In genomic region chr7:35086271-35086861, GRCm38 (mm10) we compare ENCODE assay signal across 8 mouse cellular contexts. TPM values are rescaled to one million over a fixed set of nuclear protein-coding genes. Genes with fewer than 3 reads are reported as not detected.
DNase-seq lines count a peak whose midpoint lies in the region; ATAC-seq and TF ChIP-seq lines count a peak whose summit lies in the region.

No protein-coding gene starts in this region.

- peak; percentile 89 for ATAC-seq in granulocyte monocyte progenitor cell, adult 5-6 weeks (replicated peaks; ENCODE audit: poor library complexity, severe bottlenecking)
- ATAC-seq in limb, embryonic 12.5 days (ENCODE audit: insufficient number of reproducible peaks, insufficient read depth, low FRiP score, low TSS enrichment, low read depth), result no peak
- ATAC-seq in midbrain, embryonic 14.5 days (ENCODE audit: low FRiP score, low TSS enrichment), result peak; percentile 57; the same call in 1 of the 2 replicates

- TF ChIP-seq CTCF in thymus, adult 2 months (IDR thresholded peaks at IDR 0.05; ENCODE audit: borderline replicate concordance, control insufficient read depth, extremely low read depth, insufficient read depth, low read length, poor library complexity), result no peak

- H3K4me3 ChIP-seq in limb, embryonic 12.5 days (replicated peaks), result peak overlapping the region; percentile 20
- peak overlapping the region; percentile 11 for H3K4me3 ChIP-seq in midbrain, embryonic 14.5 days (replicated peaks; ENCODE audit: low read depth, low read length)
- H3K4me3 ChIP-seq in thymus, adult 2 months (ENCODE audit: control insufficient read depth, insufficient read depth, low read length), result no peak overlapping the region

- WGBS in limb, embryonic 12.5 days, result 1% methylated on average over 21 of the region's 21 CpGs
- WGBS in midbrain, embryonic 14.5 days, result under 1% methylated on average over 21 of the region's 21 CpGs
- WGBS in thymus, adult 2 months, result 19% methylated on average over 21 of the region's 21 CpGs

- H3K4me2 ChIP-seq in limb, embryonic 12.5 days, result peak overlapping the region; percentile 57
- peak overlapping the region; percentile 48 for H3K4me2 ChIP-seq in midbrain, embryonic 14.5 days (ENCODE audit: low read length)

- H3K27ac ChIP-seq in limb, embryonic 12.5 days, result no peak overlapping the region
- H3K27ac ChIP-seq in midbrain, embryonic 14.5 days (replicated peaks; ENCODE audit: low read depth, low read length), result 0 out of 2 replicates have a peak overlapping the region, but pooled peaks have one; percentile 22
- no peak overlapping the region for H3K27ac ChIP-seq in thymus, adult 2 months (ENCODE audit: control insufficient read depth, insufficient read depth, low read length)

- peak; percentile 52 for DNase-seq in Muller cell, postnatal 12 days (ENCODE audit: inconsistent ontology term)
- peak; percentile 9 for DNase-seq in cerebellum, adult 8-10 months
- peak; percentile 45 for DNase-seq in kidney, adult 11 months
- peak; percentile 84 for DNase-seq in midbrain, embryonic 14.5 days
- peak; percentile 49 for DNase-seq in testis, postnatal 10 days (ENCODE audit: low spot score)
- no peak for DNase-seq in thymus, adult 2 months

- peaks cover 8% of the 10 kb centered on the region; the same call in 1 of the 2 replicates for H3K27me3 ChIP-seq in limb, embryonic 12.5 days
- H3K27me3 ChIP-seq in midbrain, embryonic 14.5 days (ENCODE audit: control insufficient read depth, insufficient read depth, low read length), result no peaks in the 10 kb centered on the region
- H3K27me3 ChIP-seq in thymus, adult 2 months (ENCODE audit: control insufficient read depth, insufficient read depth, low read length), result no peaks in the 10 kb centered on the region

- H3K9ac ChIP-seq in limb, embryonic 12.5 days (replicated peaks), result no peak overlapping the region
- no peak overlapping the region for H3K9ac ChIP-seq in midbrain, embryonic 14.5 days (replicated peaks; ENCODE audit: low read length)

- no peak for TF ChIP-seq POLR2A in thymus, adult 2 months (IDR thresholded peaks at IDR 0.05; ENCODE audit: control insufficient read depth, extremely low read depth, insufficient read depth, low read length, poor library complexity)

- H3K9me3 ChIP-seq in limb, embryonic 12.5 days, result no peaks in the 10 kb centered on the region
- H3K9me3 ChIP-seq in midbrain, embryonic 14.5 days (ENCODE audit: control insufficient read depth, low read length), result no peaks in the 10 kb centered on the region

- H3K4me1 ChIP-seq in limb, embryonic 12.5 days (replicated peaks), result peaks cover 21% of the 10 kb centered on the region
- peaks cover 14% of the 10 kb centered on the region for H3K4me1 ChIP-seq in midbrain, embryonic 14.5 days (ENCODE audit: control insufficient read depth, insufficient read depth, low read length)
- H3K4me1 ChIP-seq in thymus, adult 2 months (replicated peaks; ENCODE audit: control insufficient read depth, insufficient read depth, low read length), result no peaks in the 10 kb centered on the region; the same call in 1 of the 2 replicates

- H3K36me3 ChIP-seq in limb, embryonic 12.5 days, result no peaks in the 10 kb centered on the region
- no peaks in the 10 kb centered on the region for H3K36me3 ChIP-seq in midbrain, embryonic 14.5 days (ENCODE audit: control insufficient read depth, insufficient read depth, low read length)
- H3K36me3 ChIP-seq in thymus, adult 2 months (ENCODE audit: control insufficient read depth, insufficient read depth, low read length), result no peaks in the 10 kb centered on the region

RNA-seq across cellular contexts. Expression of gene Cebpg, which starts 30.0 kb away (rescaled TPM):
- total RNA-seq in granulocyte monocyte progenitor cell, adult 5-6 weeks (2014; fragmentation: Nextera tagmentation), result 21.3 TPM in 2 replicates
- 22.5 and 26.3 TPM in 2 replicates for total RNA-seq in granulocyte monocyte progenitor cell, adult 5-6 weeks (2017)
- polyA plus RNA-seq in limb, embryonic 12.5 days (2016; fragmentation: Nextera tagmentation; extraction: Ambion mirVana), result 55.5 and 58.0 TPM in 2 replicates
- 29.6 and 32.0 TPM in 2 replicates for polyA plus RNA-seq in midbrain, embryonic 14.5 days (2014; fragmentation: Nextera tagmentation; extraction: Ambion mirVana)
- polyA plus RNA-seq in thymus, adult 2 months (2012; rRNA removed), result 11.9 and 12.8 TPM in 2 replicates

RNA-seq across cellular contexts. Expression of gene Cebpa, which starts 32.7 kb away (rescaled TPM):
- 89.6 and 92.8 TPM in 2 replicates for total RNA-seq in granulocyte monocyte progenitor cell, adult 5-6 weeks (2014; fragmentation: Nextera tagmentation)
- 33.3 and 45.1 TPM in 2 replicates for total RNA-seq in granulocyte monocyte progenitor cell, adult 5-6 weeks (2017)
- 1.6 and 1.8 TPM in 2 replicates for polyA plus RNA-seq in limb, embryonic 12.5 days (2016; fragmentation: Nextera tagmentation; extraction: Ambion mirVana)
- polyA plus RNA-seq in midbrain, embryonic 14.5 days (2014; fragmentation: Nextera tagmentation; extraction: Ambion mirVana), result 0.61 and 0.88 TPM in 2 replicates
- polyA plus RNA-seq in thymus, adult 2 months (2012; rRNA removed), result 56.3 and 84.1 TPM in 2 replicates

Comparison
In these comparisons a context has a peak if more than half of its experiments do, and no peak if none do; other contexts are left out.
1. RNA of gene Cebpa, which starts 32.7 kb away (polyA plus RNA-seq): 56.3 to 84.1 TPM in thymus, adult 2 months; 1.6 to 1.8 TPM in limb, embryonic 12.5 days and 0.61 to 0.88 TPM in midbrain, embryonic 14.5 days; every median in the first group is over 10 times any median in the second.